Mouse (Mus musculus) layer of hippocampus, postnatal 36 days (tissue): Measurements from ENCODE around the gene Ppp2r5e. TPM values are rescaled to one million over a fixed set of nuclear protein-coding genes. Genes with fewer than 3 reads are reported as not detected.
A peak's percentile ranks its signal among the peaks of the same experiment; 100 is the strongest.

Experiments
- DNase-seq, 2 experiments: peaks; one replicate each; pipeline ENCODE4 v3.0.0; 2022
- total RNA-seq, 2 experiments: library from RNA; stranded (reverse); gene quantifications; 2 replicates each; pipeline ENCODE4 v1.2.3; 2021

Gene Ppp2r5e
- total RNA-seq: 10 to 100 TPM; 80.4 to 82.1 TPM

DNA sequence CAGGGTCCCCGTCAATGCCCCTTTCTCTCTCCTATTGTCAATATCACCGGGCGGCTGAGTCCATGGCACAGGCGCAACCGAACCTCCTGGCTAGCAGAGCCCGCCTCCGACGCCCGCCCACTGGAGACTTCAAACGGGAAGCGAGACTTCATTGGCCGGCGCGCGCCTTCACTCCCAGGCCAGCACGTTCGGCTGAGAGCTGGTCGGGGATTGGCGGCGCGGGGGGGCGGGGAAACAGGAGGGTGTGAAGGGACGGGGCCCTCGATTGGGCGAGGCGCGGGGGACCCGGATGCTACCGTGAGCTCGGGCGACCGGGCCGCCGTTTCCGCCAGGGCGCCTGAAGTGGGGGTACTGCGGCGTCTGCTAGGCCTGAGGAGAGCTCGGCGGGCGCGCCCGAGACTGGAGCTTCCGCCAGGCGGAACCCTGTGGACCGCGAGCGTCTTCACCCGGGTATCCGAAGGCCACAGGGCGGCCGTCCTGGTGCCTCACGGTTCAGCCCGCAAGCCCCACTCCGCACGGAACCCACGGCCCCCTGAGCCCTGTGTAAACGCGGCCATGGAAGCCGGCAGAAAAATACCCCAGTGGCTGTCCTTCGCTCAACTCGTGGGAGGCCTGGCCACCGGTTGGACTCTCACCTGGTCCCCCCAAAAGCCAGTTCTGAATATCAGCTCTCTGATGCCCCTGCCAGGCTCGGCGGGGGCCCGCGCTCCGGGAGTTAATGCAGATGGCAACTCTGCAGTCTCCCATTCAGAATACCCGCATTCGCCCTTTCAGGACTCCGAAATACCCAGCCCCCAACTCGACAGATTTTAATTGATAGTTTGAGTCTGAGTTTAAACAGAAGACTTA lies at the start of gene Ppp2r5e:
TSS of gene Ppp2r5e (minus strand) at position 92 of the 849 bp plus-strand sequence.
- DNase-seq: peak; percentile 98 to 99

DNA sequence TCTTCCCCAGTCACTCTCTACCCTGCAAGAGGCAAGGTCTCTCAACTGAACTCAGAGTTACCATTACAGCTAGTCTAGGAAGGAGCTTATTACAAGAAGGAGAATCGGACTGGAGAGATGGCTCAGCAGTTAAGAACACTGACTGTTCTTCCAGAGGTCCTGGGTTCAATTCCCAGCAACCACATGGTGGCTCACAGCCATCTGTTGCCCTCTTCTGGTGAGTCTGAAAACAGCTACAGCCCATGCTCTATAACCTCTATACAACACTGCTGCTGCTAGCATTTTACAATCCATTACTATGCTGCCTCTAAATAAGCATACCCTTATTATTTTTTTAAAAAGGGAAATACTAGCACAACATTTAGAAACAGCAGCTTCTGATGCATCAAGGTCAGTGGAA lies 49.7 kb upstream of the Ppp2r5e start:
- DNase-seq: no peak

DNA sequence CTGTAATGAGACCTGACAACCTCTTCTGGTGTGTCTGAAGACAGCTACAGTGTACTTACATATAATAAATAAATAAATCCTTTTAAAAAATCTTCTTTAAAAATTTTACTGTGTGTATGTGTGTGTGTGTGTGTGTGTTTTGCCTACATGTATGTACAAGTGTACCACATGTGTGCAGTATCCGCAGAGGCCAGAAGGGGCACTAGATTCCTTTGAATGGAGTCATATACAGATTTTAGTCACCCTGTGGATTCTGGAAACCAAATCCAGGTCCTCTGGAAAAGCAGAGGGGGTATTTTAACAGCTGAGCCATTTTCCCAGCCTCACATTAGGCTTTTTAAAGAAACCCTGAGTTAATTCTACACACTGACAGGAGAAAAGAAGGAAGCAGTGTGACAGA lies 45.7 kb upstream of the Ppp2r5e start:
- no peak for DNase-seq

DNA sequence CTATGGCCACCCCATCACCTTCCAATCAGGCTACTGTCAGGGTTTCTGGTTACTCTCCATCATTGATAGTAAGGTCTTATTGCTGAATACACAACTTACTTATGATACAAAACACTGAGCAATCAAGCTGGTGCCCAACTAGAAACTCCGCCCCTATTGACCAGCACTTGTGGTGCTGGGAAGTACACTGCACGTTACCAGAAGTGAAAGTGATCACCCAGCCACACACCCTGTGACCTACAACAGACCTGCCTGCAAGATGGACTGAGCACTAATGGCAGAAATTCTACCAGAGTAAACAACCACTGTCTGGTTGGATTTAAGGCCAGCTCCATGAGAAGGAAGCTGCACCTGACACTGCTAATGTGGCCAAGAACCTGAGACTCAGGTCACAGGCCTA lies 42.3 kb upstream of the Ppp2r5e start:
- DNase-seq: no peak

DNA sequence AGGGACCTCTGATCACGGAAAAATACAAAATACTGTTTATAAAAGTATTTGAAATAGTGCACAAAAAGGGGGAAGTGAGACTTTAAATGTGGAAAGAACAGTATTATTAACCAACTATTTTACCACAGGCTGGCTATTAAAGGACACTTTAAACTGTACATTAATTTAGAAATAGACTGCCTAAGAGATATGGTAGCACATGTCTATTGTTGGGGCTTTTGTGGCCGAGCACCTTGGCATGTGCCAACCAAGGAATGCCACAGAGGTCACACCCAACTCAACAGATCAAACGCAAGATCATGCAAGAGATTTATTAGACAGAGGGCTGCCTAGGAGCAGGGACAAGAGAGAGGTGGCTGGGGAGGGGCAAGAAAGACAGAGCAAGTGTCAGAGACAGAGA lies 41.1 kb upstream of the Ppp2r5e start:
- DNase-seq: no peak

DNA sequence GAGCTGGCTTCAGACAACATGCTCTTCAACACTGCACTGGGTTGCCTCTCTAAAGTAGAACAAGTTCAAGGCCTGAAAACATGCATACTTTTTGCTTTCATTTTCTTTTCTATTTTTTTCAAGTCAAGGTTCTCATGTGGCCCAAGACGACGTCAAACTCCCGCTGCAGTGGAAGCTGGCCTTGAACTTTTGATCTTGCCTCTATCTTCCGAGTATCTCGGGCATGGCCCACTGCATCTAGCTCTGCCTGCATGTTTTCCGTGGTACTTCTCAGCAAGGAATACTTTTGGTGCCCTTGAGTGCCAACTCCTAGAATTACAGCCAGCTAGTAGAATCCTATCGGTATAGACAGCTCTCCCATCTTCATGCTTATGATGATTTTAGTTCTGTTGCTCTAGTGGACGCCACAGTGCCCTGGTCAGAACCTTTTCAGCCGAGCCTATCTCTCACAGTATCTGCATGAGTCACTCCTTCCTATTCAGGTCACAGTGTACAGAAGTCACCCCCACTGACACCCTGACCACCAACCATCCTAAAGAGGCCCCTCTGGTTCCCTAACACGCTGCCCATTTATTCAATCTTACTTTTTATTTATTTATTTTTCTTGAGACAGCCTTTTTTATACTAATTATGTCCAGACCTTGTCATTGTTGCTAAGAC lies 39.9 kb upstream of the Ppp2r5e start:
- no peak for DNase-seq

DNA sequence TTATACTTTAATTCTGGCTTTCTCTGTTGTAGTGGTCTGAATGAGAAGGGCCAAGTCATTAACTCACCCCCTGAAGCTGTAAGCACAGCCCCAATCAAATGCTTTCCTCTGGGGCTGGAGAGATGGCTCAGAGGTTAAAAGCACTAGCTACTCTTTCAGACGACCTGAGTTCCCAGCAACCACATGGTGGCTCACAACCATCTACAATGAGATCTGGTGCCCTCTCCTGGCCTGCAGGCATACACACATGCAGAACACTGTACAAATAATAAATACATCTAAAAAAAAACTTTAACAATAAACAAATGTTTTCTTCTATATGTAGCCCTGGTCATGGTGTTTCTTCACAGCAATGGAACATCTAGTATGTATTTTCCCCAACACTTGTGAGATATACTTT lies 33.6 kb upstream of the Ppp2r5e start:
- no peak for DNase-seq

DNA sequence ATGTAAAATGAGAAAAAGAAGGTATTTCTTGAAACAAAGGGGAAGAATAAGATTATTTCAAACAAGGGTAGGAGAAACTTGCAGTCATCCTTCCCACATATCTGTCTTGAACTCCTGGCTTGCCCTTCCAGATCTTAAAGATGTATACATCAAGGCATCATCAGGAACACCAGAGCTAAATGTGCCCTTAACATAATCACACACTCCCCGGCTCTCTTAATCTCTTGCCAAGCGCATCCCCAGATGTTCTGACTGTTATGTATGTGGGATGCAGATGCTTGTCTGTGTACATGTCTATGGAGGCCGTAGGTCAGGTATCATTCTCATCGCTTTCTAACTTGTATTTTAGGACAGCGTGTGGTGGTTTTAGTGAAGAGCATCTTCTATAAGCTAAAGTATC lies 27.2 kb upstream of the Ppp2r5e start:
- DNase-seq: no peak

DNA sequence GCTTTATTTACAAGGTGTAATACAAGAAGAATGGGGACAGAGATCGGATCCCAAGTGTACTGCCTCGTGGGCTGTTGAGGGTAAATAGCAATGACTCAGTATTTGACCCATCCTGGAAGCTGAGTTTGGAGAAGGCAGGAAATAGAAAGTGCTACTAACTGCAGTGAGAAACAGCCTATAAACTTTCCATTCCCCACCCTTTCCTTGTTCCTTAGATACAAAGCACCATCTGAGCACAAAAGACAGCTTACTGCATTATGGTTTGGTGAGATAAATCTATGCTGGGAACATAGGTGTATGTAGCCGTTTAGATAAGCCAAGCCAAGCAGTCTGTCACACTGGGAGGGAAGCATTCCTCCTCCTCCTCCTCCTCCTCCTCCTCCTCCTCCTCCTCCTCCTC lies 26.8 kb upstream of the Ppp2r5e start:
- no peak for DNase-seq

DNA sequence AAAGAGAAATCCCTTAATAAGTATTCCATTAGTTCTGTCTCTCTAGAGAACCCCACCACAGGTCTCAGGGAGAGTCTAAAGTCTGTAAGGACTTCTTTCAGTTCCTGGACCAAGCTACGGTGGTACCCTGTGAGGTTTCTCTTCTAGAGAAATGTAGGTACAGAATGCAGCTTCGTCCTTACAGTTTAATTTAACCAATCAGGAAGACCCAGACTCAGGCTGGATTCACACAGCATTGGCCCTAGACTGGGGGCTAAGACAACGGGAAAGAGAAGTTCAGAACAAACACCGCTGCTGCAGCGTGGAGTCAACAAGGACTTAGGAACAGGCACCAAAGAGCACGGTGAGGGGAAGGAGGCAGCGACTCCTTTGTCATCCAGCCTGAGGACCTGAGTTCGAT lies 20.8 kb upstream of the Ppp2r5e start:
- no peak for DNase-seq

DNA sequence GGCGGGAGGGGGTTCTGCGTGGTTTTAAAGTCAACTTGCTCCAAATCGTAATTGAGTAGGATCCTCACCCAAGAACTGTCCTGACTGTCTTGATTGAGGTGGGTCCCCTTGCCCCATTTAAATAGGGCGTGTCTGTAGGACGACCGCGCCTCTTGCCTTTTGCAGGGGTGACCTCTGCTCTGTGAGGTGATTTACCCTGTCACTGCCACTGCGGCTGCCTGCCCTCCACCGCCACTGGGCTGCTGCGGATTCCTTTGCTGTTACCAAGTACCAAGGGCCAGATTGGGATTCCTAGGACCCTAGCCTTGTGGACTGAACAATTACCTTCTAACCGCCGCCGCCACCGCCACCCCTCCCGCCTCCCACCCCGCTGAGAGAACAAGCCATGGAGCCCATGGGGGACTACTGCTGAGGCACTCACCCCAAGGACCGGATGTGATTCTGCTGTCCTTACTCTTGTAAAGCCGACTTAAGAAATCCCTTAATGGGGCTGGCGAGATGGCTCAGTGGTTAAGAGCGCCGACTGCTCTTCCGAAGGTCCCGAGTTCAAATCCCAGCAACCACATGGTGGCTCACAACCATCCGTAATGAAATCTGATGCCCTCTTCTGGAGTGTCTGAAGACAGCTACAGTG lies 20.2 kb upstream of the Ppp2r5e start:
- no peak for DNase-seq

DNA sequence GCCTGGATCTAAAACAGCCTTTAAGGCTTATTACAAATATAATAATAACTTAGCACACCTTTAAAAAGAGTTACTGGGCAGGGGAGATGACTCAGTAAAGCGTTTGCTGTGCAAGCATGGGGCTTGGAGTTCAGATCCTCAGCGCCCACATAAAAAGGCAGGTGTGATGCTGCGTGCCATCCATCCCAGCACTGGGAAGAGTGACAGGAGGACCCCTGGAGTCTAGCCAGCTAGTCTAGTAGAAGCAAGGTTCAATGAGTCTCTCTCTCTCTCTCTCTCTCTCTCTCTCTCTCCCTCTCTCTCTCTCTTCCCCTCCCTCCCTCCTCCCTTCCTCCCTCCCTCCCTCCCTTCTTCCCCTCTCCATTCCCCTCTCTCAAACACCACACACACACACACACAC lies 19.5 kb upstream of the Ppp2r5e start:
- DNase-seq: no peak

DNA sequence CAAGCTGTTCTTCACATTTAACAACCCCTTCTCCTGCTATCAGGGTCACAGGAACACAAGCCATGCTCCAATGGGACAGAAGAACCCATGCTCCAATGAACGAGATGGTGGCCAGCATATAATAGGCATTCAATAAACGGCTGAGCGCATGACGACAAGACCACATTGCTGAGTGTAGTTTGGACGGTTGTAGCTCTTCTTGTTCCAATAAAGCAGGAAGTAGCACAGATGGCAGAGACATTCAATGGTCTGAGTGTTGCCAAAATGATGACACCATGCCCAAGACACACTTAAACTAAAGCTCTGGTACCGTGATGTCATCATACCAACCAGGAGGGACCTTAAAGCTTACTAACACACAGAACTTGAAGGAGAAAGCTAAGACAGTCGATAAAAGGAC lies 16.7 kb upstream of the Ppp2r5e start:
- peak in 1 of 2 experiments; percentile 16 for DNase-seq

DNA sequence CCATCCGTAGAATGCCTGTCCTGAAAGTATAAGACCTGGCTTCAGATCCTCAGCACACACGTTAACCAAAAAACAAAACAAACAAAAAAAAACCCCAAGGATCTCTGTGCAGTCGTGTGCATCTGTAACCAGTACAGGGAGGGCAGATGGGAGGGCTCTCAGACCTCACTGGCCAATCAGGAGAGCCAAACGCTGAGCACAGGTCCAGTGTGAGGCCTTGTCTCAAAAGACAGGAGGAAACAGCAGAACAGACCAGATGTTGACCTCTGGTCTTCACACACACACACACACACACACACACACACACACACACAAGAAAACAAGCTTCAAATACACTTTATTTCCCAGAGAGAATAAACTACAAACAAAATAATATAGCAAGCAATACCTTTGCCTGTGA lies 3.4 kb upstream of the Ppp2r5e start:
- no peak for DNase-seq

DNA sequence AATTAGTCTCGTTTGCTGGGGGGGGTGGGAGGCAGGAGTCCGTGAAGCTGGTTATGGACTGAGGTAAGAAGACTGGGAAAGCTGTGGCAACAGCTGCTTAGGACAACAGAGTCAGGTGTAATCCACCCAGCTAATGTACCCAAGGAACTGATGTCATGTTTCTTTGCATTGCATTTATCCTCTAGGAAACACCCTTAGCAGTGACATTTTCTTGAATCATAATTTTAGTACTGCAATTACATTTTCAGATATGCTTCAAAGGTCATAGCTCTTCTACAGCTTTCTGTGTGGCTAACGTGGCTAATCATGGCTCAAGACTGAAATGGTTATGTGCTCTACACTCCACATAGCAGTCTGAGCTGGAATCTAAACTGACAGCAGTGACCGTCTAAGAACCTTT lies 2.9 kb upstream of the Ppp2r5e start:
- no peak for DNase-seq

DNA sequence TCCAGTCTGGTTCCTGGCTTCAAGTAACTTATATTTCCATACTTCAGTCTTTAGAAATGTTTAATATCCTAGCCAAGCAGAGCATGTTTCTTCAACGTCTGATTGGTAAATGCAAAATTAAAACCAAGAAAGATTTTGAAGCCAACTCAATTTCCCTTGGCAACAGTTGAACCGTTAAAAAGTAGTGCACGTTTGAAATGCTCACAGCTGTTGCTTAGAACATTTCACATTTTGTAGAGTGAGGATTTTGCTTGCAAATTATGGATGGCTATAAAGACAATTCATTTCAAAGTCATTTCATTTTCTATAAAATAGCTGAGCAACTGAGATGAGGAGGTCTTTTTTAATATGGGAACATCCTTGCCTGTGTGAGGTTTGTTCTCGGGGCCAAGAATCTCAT lies 1.7 kb upstream of the Ppp2r5e start:
- DNase-seq: no peak

DNA sequence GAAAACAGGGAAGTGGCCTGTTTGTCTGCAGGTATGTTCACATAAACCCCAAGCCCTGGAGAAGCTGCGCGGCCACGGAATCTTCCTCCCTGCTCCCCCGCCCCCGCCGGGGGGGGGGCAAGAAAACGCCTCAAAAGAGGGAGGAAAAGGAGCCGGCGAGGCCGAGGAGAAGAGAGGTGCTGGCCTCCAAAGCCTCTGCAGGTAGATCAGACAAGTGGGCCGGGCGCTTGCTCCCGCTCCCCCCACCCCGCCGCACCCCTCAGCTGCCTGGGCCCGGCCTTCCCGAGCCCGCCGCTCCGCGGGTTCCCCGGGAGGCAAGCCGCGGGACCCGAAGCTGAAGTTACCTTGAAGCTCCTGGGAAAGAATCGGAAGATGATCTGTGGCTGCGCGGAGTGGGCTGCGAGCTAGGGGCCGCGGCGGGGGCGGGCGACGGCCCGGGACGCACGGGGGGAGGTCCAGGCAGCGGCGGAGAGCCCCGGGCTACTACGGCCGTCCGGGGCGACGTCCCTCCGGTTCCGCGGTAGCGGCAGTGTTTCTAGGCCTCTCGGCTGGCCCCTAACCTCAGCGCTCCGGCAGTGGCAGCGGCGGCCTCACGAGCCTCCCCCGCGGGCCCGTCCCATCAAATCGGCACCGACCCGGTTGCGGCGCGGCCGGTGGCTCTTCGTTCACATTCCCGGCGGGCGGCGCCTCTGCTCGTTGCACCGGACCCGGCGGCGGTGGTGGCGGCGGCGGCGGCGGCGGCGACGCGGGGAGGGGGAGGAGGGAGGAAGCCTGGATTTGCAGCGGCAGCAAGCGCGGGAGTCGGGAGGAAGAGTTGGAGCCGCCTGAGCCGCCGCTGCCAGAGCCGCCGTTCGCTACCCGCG lies 523 bp downstream of the Ppp2r5e start:
- peak; percentile 48 to 53 for DNase-seq

DNA sequence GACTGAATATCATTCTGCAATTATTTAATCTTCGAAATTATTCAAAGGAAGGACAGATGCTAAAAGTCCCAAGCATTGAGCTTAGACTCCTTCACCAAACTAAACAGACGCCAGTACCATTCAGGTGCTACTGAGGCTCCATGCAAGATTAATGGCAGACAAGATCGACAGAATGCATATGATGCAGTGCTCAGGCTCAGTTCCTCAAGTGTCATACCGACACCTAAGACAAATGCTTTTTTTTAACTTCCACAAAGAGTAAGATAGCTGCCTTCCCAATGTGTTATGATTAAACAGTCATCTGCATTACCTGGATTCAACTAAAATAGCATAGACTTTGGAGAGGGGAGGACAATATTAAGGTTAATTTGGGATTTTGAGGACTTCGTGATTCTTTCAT lies 1.6 kb downstream of the Ppp2r5e start:
- no peak for DNase-seq

DNA sequence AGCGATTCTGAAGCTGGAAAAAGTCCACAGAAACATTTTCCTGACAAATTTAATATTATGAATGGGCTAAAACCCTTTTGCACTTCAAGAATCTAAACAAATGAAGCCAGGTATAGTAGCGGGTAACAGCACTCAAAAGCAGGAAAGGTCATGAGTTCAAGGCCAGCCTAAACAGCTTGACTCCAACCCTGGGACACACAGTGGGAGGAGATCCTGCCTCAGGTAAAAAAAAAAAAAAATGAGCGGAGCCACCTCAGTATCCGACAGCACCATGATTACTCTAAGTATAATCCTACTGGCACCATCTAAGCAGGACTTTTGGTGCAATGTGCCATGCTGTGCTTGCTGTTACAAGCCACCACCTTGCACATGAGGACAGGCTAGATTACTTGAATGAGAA lies 2.2 kb downstream of the Ppp2r5e start:
- DNase-seq: no peak

DNA sequence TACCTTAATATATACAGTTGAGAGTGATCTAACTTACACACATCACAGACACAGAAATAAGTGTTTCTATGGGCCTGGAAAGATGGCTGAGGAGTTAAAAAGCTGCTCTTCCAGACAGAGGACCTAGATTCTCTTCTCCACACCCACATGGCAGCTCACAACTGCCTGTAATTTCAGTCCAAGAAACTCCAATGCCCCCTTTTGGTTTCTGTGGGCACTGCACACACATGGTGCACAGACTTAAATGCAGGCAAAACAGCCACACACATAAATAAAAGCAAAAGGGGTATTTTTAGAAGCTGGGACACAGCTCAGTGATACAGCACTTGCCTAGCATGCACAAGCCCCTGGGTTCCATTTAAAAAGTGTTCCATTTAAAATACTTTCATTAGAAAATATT lies 8.5 kb downstream of the Ppp2r5e start:
- DNase-seq: no peak

DNA sequence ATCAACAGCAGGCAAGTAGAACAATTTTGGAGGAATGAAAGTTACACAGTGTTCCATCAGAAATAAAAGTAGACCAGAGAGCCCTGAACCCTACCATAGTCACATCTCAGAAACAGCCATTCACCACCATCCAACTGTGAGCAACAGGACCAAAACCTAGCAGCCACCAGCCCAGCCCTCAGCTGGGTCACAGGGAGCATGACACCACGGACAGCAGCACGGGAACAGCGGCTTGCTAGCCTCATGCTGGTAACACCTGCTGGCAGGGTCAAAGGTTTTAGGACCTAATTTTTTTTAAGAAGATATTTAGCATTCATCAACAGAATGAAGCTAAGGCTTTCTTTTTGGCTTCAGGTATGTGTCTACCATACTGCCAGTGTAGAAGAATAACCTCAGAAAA lies 12.3 kb downstream of the Ppp2r5e start:
- DNase-seq: no peak

DNA sequence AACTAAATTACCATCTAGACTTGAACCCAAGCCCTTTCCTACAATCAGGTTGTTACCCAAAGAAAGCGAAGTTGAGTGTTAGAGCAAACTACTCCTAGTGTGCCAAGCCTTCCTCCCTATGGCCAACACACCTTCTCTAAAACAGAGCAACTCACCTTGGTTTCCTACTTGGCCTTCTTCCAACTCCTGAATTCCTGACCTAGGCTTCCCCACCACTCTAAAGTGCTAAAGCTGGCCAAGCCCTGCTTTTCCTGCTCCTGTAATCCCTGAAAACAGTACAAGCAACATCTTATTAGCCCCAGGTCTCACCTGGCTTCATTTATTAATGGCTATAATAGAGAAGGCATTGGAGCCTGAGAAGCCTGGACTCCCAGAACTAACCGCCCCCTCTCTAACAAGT lies 17.0 kb downstream of the Ppp2r5e start:
- no peak for DNase-seq

DNA sequence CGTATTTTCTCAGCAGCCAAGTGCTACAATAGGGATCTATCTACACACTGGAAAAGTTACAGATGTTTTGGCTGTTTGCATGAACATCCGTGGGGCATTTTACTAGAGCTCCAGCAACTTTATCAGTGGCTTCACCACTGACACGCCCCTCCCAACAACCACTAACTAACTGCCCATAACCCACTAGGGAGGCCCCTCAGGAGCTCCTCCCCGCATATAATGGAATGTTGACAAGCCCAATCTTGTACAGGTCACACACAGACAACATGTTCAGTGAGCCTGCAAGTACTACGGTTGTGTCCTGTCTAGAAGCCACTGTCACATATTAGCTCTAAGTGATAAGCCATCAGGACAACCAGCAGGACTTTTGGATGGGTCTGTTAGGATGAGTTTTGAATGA lies 18.8 kb downstream of the Ppp2r5e start:
- no peak for DNase-seq
